Mouse (Mus musculus) erythroblast, embryonic 14.5 days (primary cell): Measurements from ENCODE around the gene Arhgap22. TPM values are rescaled to one million over a fixed set of nuclear protein-coding genes. Genes with fewer than 3 reads are reported as not detected.

Experiments
- H3K27me3 ChIP-seq: 2 replicates; pipeline ENCODE4 v1.6.1; 2012; ENCODE audit warnings: inconsistent platforms; ENCODE audit not compliant: control insufficient read depth
- H3K36me3 ChIP-seq: 2 replicates; pipeline ENCODE4 v1.6.1; 2012; ENCODE audit warnings: mild to moderate bottlenecking, inconsistent platforms; ENCODE audit not compliant: control insufficient read depth
- H3K4me1 ChIP-seq: 2 replicates; pipeline ENCODE4 v1.6.1; 2012; ENCODE audit warnings: inconsistent platforms; ENCODE audit not compliant: control insufficient read depth
- H3K4me3 ChIP-seq: replicated peaks from 2 replicates; pipeline ENCODE3; 2012; ENCODE audit warnings: moderate library complexity, mild to moderate bottlenecking, inconsistent platforms
- H3K9me3 ChIP-seq: 2 replicates; pipeline ENCODE4 v1.6.1; 2012; ENCODE audit warnings: low read length, inconsistent platforms, mixed read lengths; ENCODE audit not compliant: control insufficient read depth
- GATA1 ChIP-seq: IDR thresholded peaks from 2 replicates; pipeline ENCODE4 v1.6.1; 2012; ENCODE audit warnings: low read length, inconsistent platforms, mixed read lengths
- TAL1 ChIP-seq: IDR thresholded peaks from 3 replicates; pipeline ENCODE4 v1.6.1; 2012; ENCODE audit warnings: low read length, inconsistent platforms, mixed read lengths
- polyA plus RNA-seq: library from polyadenylated mRNA; stranded (reverse); fragments of >175 nt; gene quantifications from 2 replicates; pipeline ENCODE4 v1.2.3, GENCODE M21; 2012

Arhgap22 gene
- polyA plus RNA-seq, 1 experiment = 0.02 TPM

DNA sequence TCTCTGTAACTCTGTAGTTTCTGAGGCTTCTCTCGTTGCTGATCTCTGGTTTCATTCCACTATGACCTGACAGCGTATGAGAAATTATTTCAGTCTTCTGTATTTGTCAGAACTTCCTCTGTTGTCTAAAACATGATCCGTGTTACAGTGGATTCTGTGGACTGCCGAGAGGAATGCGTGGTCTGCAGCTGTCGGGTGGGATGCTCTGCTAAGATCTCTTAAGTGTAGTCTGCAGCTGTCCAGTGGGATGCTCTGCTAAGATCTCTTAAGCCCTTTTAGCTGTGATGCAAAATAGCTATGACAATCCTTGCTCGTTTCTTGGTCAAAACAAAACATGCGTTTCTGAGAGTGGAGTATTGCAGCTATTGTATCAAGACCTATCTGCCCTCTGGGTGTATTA, 3.0 kb upstream of the Arhgap22 start:
- TF ChIP-seq TAL1 = no peak
- no peak for TF ChIP-seq GATA1
- Histone ChIP-seq H3K4me3 (no peak overlapping the region), H3K9me3 (no peaks in the 10 kb centered on the region), H3K4me1 (peaks cover 16% of the 10 kb centered on the region), H3K27me3 (no peaks in the 10 kb centered on the region; the same call in 1 of the 2 replicates), H3K36me3 (no peaks in the 10 kb centered on the region)

DNA sequence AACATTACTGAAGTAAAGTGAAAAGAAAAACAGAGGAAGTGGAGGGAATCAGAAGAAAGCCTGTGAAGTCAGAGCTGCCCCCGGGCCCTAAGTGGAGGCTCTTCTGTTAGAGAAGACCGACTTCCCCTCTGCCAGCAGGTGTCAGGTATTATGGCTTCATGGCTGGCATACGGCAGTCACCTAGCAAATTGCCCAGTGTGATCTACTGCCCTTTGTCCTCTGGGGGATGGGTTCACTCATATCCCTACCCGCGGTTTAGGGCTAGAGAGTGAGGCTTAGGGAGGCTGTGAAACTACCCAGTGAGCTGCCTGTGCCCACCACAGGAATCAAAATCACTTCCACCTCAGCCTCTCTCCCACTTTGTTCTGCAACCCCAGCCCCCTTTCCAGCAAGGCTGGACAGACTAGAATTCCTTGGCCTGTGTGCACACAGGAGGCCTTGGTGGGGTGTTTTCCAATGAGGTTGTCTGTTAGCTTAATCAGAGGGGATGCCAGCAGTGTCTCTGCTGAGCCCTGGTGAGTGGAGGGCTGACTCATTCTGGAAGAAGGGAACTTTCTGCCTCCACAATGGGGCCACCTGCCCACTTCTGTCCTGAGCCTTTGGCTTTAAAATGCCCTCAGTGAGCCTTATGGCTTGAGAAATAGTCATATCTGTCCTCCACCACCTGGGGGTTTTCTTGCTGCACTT, 1.4 kb upstream of the Arhgap22 start:
- TF ChIP-seq GATA1 (no peak), TAL1 (no peak)

GRCm38 (mm10) chr14:33212958-33213309, 892 bp upstream of the Arhgap22 start:
- H3K4me1 ChIP-seq = peaks cover 16% of the 10 kb centered on the region
- H3K4me3 ChIP-seq = no peak overlapping the region
- no peaks in the 10 kb centered on the region for H3K36me3 ChIP-seq
- no peaks in the 10 kb centered on the region for H3K9me3 ChIP-seq
- no peak for TF ChIP-seq TAL1
- no peak for TF ChIP-seq GATA1
- H3K27me3 ChIP-seq = no peaks in the 10 kb centered on the region; the same call in 1 of the 2 replicates

More for the DNA sequence above, 1.4 kb upstream of the Arhgap22 start:
- H3K4me3 ChIP-seq = no peak overlapping the region
- no peaks in the 10 kb centered on the region for H3K9me3 ChIP-seq
- H3K36me3 ChIP-seq = no peaks in the 10 kb centered on the region
- peaks cover 16% of the 10 kb centered on the region for H3K4me1 ChIP-seq
- no peaks in the 10 kb centered on the region; the same call in 1 of the 2 replicates for H3K27me3 ChIP-seq

GRCm38 (mm10) chr14:33214767-33215128, 922 bp downstream of the Arhgap22 start:
- Histone ChIP-seq H3K4me3 (no peak overlapping the region), H3K36me3 (no peaks in the 10 kb centered on the region), H3K27me3 (no peaks in the 10 kb centered on the region; the same call in 1 of the 2 replicates), H3K9me3 (no peaks in the 10 kb centered on the region), H3K4me1 (peaks cover 16% of the 10 kb centered on the region)
- TF ChIP-seq GATA1 = no peak
- no peak for TF ChIP-seq TAL1

DNA sequence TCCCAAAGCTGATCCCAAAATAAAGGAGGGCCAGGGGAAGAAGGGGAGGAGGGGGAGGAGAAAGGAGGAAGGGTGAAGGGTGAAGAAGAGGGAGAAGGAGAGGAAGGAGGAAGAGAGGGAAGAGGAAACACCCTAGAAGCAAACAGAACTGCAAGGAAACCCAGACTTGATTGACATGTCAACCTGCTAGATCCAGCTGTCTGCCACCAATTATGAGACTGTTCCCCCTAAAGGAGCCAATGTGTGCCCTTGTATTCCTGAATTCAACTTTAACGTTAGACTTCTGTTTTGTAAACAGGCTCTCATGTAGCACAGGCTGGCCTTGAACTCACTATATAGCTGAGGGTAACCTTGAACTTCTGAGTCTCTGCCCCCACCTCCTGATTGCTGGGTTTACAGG, 1.3 kb downstream of the Arhgap22 start:
- H3K36me3 ChIP-seq = no peaks in the 10 kb centered on the region
- no peak overlapping the region for H3K4me3 ChIP-seq
- no peaks in the 10 kb centered on the region for H3K9me3 ChIP-seq
- no peak for TF ChIP-seq GATA1
- no peak for TF ChIP-seq TAL1
- H3K4me1 ChIP-seq = peaks cover 16% of the 10 kb centered on the region
- no peaks in the 10 kb centered on the region; the same call in 1 of the 2 replicates for H3K27me3 ChIP-seq

DNA sequence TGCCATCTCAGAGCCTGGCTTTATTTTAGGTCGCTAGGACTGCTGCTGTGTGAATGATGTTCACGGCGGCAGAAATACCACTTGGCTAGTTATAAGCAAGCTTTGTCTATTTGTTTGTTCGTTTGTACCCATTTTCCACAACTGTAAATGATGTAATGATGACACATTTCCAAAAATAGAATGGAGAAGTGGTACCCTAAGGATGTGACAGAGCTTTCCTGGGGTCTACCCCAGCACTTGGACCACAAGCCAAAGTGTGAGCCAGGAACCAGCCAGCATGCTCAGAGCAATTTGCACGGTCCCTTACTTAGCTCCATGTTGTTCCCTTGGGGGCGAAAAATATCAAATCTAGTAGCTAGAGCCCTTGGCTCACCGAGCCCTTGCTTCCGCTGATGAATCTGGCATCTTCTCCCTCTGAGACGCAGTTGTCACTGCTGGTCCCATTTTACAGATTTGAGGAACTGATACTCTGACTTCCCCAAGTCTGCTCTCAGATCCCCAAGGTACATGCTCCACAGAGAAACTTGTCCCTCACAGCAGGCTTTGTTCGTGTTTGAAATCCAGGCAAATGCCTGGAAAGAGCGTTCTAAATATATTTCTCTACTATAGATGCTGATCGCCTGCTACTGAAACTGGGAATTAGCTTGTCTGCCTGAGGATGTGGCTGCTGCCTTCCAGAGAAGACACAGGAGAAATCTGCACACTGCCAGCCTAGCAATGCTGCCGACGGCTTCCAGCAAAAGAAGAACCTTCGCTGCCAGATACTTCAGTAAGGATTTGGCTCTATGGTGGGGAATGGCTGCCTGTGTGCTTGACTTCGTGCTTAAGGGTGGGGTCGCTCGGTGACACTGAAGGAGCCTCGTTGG, 2.8 kb downstream of the Arhgap22 start:
- Histone ChIP-seq H3K27me3 (no peaks in the 10 kb centered on the region; the same call in 1 of the 2 replicates), H3K36me3 (no peaks in the 10 kb centered on the region), H3K4me1 (peaks cover 16% of the 10 kb centered on the region), H3K9me3 (no peaks in the 10 kb centered on the region), H3K4me3 (no peak overlapping the region)
- TF ChIP-seq TAL1 = no peak
- TF ChIP-seq GATA1 = no peak

- no peak overlapping the region for H3K4me3 ChIP-seq
- H3K36me3 ChIP-seq = no peaks in the 10 kb centered on the region
- no peak for TF ChIP-seq GATA1
- no peak for TF ChIP-seq TAL1
- H3K27me3 ChIP-seq = no peaks in the 10 kb centered on the region
- H3K9me3 ChIP-seq = no peaks in the 10 kb centered on the region
- H3K4me1 ChIP-seq = no peaks in the 10 kb centered on the region
Measured at GRCm38 (mm10) chr14:33225235-33225634, 11.4 kb downstream of the Arhgap22 start.

- H3K9me3 ChIP-seq = no peaks in the 10 kb centered on the region
- H3K36me3 ChIP-seq = no peaks in the 10 kb centered on the region
- H3K27me3 ChIP-seq = no peaks in the 10 kb centered on the region
- no peak overlapping the region for H3K4me3 ChIP-seq
- TF ChIP-seq GATA1 (no peak), TAL1 (no peak)
- no peaks in the 10 kb centered on the region for H3K4me1 ChIP-seq
Measured at GRCm38 (mm10) chr14:33230672-33231071, 16.8 kb downstream of the Arhgap22 start.

- no peaks in the 10 kb centered on the region for H3K4me1 ChIP-seq
- no peaks in the 10 kb centered on the region for H3K36me3 ChIP-seq
- TF ChIP-seq GATA1 (no peak), TAL1 (no peak)
- H3K4me3 ChIP-seq = no peak overlapping the region
- H3K27me3 ChIP-seq = no peaks in the 10 kb centered on the region
- no peaks in the 10 kb centered on the region for H3K9me3 ChIP-seq
Measured at GRCm38 (mm10) chr14:33231311-33231710, 17.5 kb downstream of the Arhgap22 start.
